In the genomic region with DNA sequence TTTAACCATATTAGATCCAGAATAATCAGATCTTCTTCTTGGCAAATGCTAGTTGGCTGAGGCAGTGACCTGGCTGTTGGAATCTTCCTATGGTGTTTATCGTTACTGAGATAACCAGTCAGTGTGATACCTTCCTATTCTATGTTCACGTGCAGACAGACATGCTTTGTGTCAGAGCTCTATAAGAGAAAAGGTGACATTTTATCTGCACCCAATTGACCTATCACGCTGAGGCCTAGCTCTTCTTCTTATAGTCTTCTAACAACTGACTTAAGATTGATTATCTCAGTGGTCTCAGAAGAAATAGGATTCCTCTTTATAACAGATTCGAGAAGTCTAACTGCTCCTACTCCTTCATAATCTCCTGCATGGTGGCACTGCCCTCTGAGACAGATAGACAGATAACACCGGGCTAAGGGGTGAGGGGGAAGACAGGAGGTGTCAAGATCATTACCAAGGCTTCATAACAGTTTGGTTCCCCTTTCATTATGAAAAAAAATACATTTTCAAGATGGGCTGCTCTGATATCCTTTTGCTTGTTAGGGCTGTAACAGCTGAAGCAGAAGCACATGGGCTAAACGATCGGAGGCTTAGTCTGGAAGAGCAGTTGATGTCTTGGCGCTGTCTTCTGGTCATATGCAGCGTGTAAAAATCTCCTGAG, we compare ENCODE assay signal across 17 mouse cellular contexts.
A peak's percentile ranks its signal among the peaks of the same experiment; 100 is the strongest.
DNase-seq lines count a peak whose midpoint lies in the region; ATAC-seq and TF ChIP-seq lines count a peak whose summit lies in the region.
"Had no signal": no experiment of that assay in that cellular context is flagged by ENCODE, and none has a peak within 500 bp of the region (broad histone marks: within the 10 kb centered on the region; RNA-seq: fewer than 3 reads in every experiment).

No protein-coding gene starts in this region.

- 23% methylated on average over 9 of the region's 9 CpGs for WGBS in liver, embryonic 12.5 days (ENCODE audit: insufficient replicate concordance)
- 83% methylated on average over 9 of the region's 9 CpGs for WGBS in forebrain, embryonic 13.5 days
- 63% methylated on average over 9 of the region's 9 CpGs for WGBS in stomach, postnatal 0 days
- 76% methylated on average over 9 of the region's 9 CpGs for WGBS in forebrain, postnatal 0 days

- H3K9me3 ChIP-seq in G1E (replicated peaks), result no peaks in the 10 kb centered on the region
- no peaks in the 10 kb centered on the region for H3K9me3 ChIP-seq in liver, embryonic 12.5 days (replicated peaks)
- H3K9me3 ChIP-seq in forebrain, embryonic 13.5 days (replicated peaks), result no peaks in the 10 kb centered on the region
- H3K9me3 ChIP-seq in stomach, postnatal 0 days (ENCODE audit: control insufficient read depth, low read length), result no peaks in the 10 kb centered on the region
- H3K9me3 ChIP-seq in forebrain, postnatal 0 days (ENCODE audit: low read length), result no peaks in the 10 kb centered on the region
- H3K9me3 ChIP-seq: forebrain, embryonic 10.5 days; heart, embryonic 13.5 days; kidney, embryonic 15.5 days; midbrain, embryonic 12.5 days had no signal

- no peaks in the 10 kb centered on the region for H3K27me3 ChIP-seq in G1E (ENCODE audit: insufficient read depth, low read length)
- H3K27me3 ChIP-seq in liver, embryonic 12.5 days (replicated peaks), result no peaks in the 10 kb centered on the region
- H3K27me3 ChIP-seq in forebrain, embryonic 13.5 days, result no peaks in the 10 kb centered on the region
- no peaks in the 10 kb centered on the region for H3K27me3 ChIP-seq in stomach, postnatal 0 days (ENCODE audit: control insufficient read depth, insufficient read depth, low read length)
- no peaks in the 10 kb centered on the region for H3K27me3 ChIP-seq in forebrain, postnatal 0 days (ENCODE audit: insufficient read depth, low read length)
- H3K27me3 ChIP-seq: heart, embryonic 13.5 days; kidney, embryonic 15.5 days; midbrain, embryonic 12.5 days had no signal

- DNase-seq in G1E (ENCODE audit: low spot score), result no peak
- DNase-seq in c-Kit-positive CD71-positive TER-119-negative erythroid progenitor cells, embryonic 14.5 days (ENCODE audit: low read depth), result peak; percentile 44
- DNase-seq in stomach, postnatal 0 days (ENCODE audit: low spot score), result no peak
- no peak for DNase-seq in forebrain, postnatal 0 days
- DNase-seq: adrenal gland, postnatal 14 days; cerebellum, postnatal 25 days; gastrocnemius, postnatal 36 days; heart, postnatal 4 days; right cerebral cortex, postnatal 25 days had no signal

- H3K4me2 ChIP-seq in liver, embryonic 12.5 days, result peak overlapping the region; percentile 56
- H3K4me2 ChIP-seq in forebrain, embryonic 13.5 days, result no peak overlapping the region
- H3K4me2 ChIP-seq in stomach, postnatal 0 days (replicated peaks; ENCODE audit: low read depth), result no peak overlapping the region
- no peak overlapping the region for H3K4me2 ChIP-seq in forebrain, postnatal 0 days (ENCODE audit: low read depth)
- H3K4me2 ChIP-seq: heart, embryonic 13.5 days; kidney, embryonic 15.5 days; midbrain, embryonic 12.5 days had no signal

- TF ChIP-seq EP300 in stomach, postnatal 0 days (optimal IDR thresholded peaks at IDR 0.05), result no peak

- peak overlapping the region; percentile 71 for H3K27ac ChIP-seq in liver, embryonic 12.5 days
- no peak overlapping the region for H3K27ac ChIP-seq in forebrain, embryonic 13.5 days
- no peak overlapping the region for H3K27ac ChIP-seq in stomach, postnatal 0 days (replicated peaks)
- no peak overlapping the region for H3K27ac ChIP-seq in forebrain, postnatal 0 days (ENCODE audit: low read depth, low read length)
- H3K27ac ChIP-seq: forebrain, embryonic 10.5 days; heart, embryonic 13.5 days; kidney, embryonic 15.5 days; left cerebral cortex, adult 2 months; midbrain, embryonic 12.5 days had no signal

- H3K4me1 ChIP-seq in G1E (ENCODE audit: insufficient read depth, low read depth, low read length), result peaks cover 71% of the 10 kb centered on the region
- H3K4me1 ChIP-seq in liver, embryonic 12.5 days, result peaks cover 47% of the 10 kb centered on the region
- H3K4me1 ChIP-seq in forebrain, embryonic 13.5 days, result peaks cover 16% of the 10 kb centered on the region; the same call in 1 of the 2 replicates
- H3K4me1 ChIP-seq in stomach, postnatal 0 days (replicated peaks; ENCODE audit: control insufficient read depth, insufficient read depth), result no peaks in the 10 kb centered on the region
- no peaks in the 10 kb centered on the region for H3K4me1 ChIP-seq in forebrain, postnatal 0 days (ENCODE audit: insufficient read depth)
- H3K4me1 ChIP-seq: kidney, embryonic 15.5 days had no signal

- ATAC-seq in G1E (ENCODE audit: extremely low read depth, insufficient number of reproducible peaks, low FRiP score, poor library complexity, severe bottlenecking), result peak; percentile 59
- ATAC-seq in liver, embryonic 12.5 days, result peak; percentile 75
- ATAC-seq in megakaryocyte-erythroid progenitor cell, adult 5-6 weeks (replicated peaks; ENCODE audit: low FRiP score, low TSS enrichment, poor library complexity, severe bottlenecking), result peak; percentile 58
- no peak for ATAC-seq in forebrain, embryonic 13.5 days
- ATAC-seq in stomach, postnatal 0 days (ENCODE audit: low FRiP score, low TSS enrichment), result no peak
- ATAC-seq in forebrain, postnatal 0 days, result no peak

- no peak overlapping the region for H3K9ac ChIP-seq in liver, embryonic 12.5 days
- no peak overlapping the region for H3K9ac ChIP-seq in forebrain, embryonic 13.5 days
- no peak overlapping the region for H3K9ac ChIP-seq in stomach, postnatal 0 days (ENCODE audit: low read length)
- no peak overlapping the region for H3K9ac ChIP-seq in forebrain, postnatal 0 days
- H3K9ac ChIP-seq: heart, embryonic 13.5 days; kidney, embryonic 15.5 days; midbrain, embryonic 12.5 days had no signal

- H3K36me3 ChIP-seq in G1E (replicated peaks), result peaks cover 11% of the 10 kb centered on the region
- no peaks in the 10 kb centered on the region for H3K36me3 ChIP-seq in liver, embryonic 12.5 days
- H3K36me3 ChIP-seq in forebrain, embryonic 13.5 days (ENCODE audit: poor library complexity, severe bottlenecking), result no peaks in the 10 kb centered on the region
- H3K36me3 ChIP-seq in stomach, postnatal 0 days (ENCODE audit: control insufficient read depth, insufficient read depth, low read length), result no peaks in the 10 kb centered on the region
- no peaks in the 10 kb centered on the region for H3K36me3 ChIP-seq in forebrain, postnatal 0 days (ENCODE audit: insufficient read depth)
- H3K36me3 ChIP-seq: forebrain, embryonic 10.5 days; heart, embryonic 13.5 days; kidney, embryonic 15.5 days; midbrain, embryonic 12.5 days had no signal

- no peak overlapping the region; the same call in 1 of the 2 replicates for H3K4me3 ChIP-seq in G1E (ENCODE audit: low read depth, low read length)
- H3K4me3 ChIP-seq in liver, embryonic 12.5 days, result peak overlapping the region; percentile 18; the same call in 1 of the 2 replicates
- no peak overlapping the region for H3K4me3 ChIP-seq in forebrain, embryonic 13.5 days
- no peak overlapping the region for H3K4me3 ChIP-seq in stomach, postnatal 0 days (ENCODE audit: low read depth, low read length)
- no peak overlapping the region for H3K4me3 ChIP-seq in forebrain, postnatal 0 days (ENCODE audit: low read depth, low read length)
- H3K4me3 ChIP-seq: forebrain, embryonic 10.5 days; heart, embryonic 13.5 days; kidney, embryonic 15.5 days; left cerebral cortex, adult 2 months; midbrain, embryonic 12.5 days had no signal

- TF ChIP-seq CTCF in G1E (IDR thresholded peaks at IDR 0.05; ENCODE audit: low read depth, low read length), result no peak
- no peak for TF ChIP-seq CTCF in stomach, postnatal 0 days (IDR thresholded peaks at IDR 0.05; ENCODE audit: low read depth)
- TF ChIP-seq CTCF in forebrain, postnatal 0 days (IDR thresholded peaks at IDR 0.05; ENCODE audit: low read depth), result no peak

Comparison
In these comparisons a context has a peak if more than half of its experiments do, and no peak if none do; other contexts are left out.
1. ATAC-seq: peak in G1E (single experiment), liver, embryonic 12.5 days (single experiment) and megakaryocyte-erythroid progenitor cell, adult 5-6 weeks (single experiment); none in forebrain, embryonic 13.5 days (single experiment), stomach, postnatal 0 days (single experiment) and forebrain, postnatal 0 days (single experiment).